Mouse (Mus musculus) adipose tissue, adult 10 weeks (tissue): ENCODE results near the gene Rpap3. TPM values are rescaled to one million over a fixed set of nuclear protein-coding genes. Genes with fewer than 3 reads are reported as not detected.

Experiments
- polyA plus RNA-seq: library from polyadenylated mRNA; stranded (reverse); fragments of 350-450 nt; fragmentation: Illumina TruSeq; extraction: RNeasy Lipid Tissue Mini Kit (QIAGEN cat#74804); gene quantifications from one replicate; pipeline ENCODE4 v1.2.3, GENCODE M21; 2014; ENCODE audit warnings: low read depth, low replicate concordance

Rpap3 gene
- 19.3 TPM for polyA plus RNA-seq

GRCm38 (mm10) chr15:97705211-97706050 is at the start of gene Rpap3:
Gene Rpap3 (minus strand): TSS chr15:97705825.

GRCm38 (mm10) chr15:97731111-97731510 is 25.5 kb upstream of the Rpap3 start, which contains the start of gene Endou:
Gene Endou (minus strand): TSS chr15:97731339.

Other genes with a start within 250 kb of the Rpap3 start
- 4.4 TPM for gene Endou, start 25.5 kb upstream of the Rpap3 start, polyA plus RNA-seq
- 38.5 TPM for gene Rapgef3, start 62.1 kb upstream of the Rpap3 start, polyA plus RNA-seq
- gene Slc48a1, start 72.7 kb upstream of the Rpap3 start, polyA plus RNA-seq: 138 TPM
- gene Hdac7, start 138.7 kb upstream of the Rpap3 start, polyA plus RNA-seq: 60.9 TPM
- gene Vdr, start 204.8 kb upstream of the Rpap3 start, polyA plus RNA-seq: 1.8 TPM